Mouse (Mus musculus) stomach, postnatal 0 days (tissue): Measurements from ENCODE around the gene Aspm.

ENCODE experiments used
- CTCF ChIP-seq: IDR thresholded peaks from 2 replicates; pipeline ENCODE4 v1.5.1; 2016; ENCODE audit warnings: antibody characterized with exemption, low read depth, mild to moderate bottlenecking, moderate library complexity
- EP300 ChIP-seq: optimal IDR thresholded peaks from 2 replicates; pipeline ENCODE3; 2016; ENCODE audit warnings: antibody characterized with exemption

DNA sequence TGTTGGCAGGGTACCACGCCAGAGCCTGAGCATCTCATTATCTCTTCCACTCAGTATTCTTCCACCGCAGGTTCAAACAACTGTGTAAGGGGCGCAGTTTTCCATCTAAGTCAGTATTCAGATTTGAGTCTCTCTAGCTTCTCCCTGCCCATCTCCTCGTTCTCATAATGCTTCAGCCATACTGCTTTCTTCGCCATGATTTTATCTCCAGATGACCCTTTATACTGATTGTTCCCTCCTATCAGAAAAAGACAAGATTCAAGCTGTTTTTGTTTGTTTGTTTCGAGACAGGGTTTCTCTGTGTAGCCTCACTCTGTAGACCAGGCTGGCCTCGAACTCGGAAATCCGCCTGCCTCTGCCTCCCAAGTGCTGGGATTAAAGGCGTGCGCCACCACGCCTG is 60.0 kb downstream of the Aspm start:
- TF ChIP-seq CTCF (no peak), EP300 (no peak)
